Mouse (Mus musculus): Measurements from ENCODE around the gene Lgr6. TPM values are rescaled to one million over a fixed set of nuclear protein-coding genes. Genes with fewer than 3 reads are reported as not detected.

Lgr6 gene
- total RNA-seq, 2 experiments from 2014 or later = 8.6 to 9.4 TPM

DNA sequence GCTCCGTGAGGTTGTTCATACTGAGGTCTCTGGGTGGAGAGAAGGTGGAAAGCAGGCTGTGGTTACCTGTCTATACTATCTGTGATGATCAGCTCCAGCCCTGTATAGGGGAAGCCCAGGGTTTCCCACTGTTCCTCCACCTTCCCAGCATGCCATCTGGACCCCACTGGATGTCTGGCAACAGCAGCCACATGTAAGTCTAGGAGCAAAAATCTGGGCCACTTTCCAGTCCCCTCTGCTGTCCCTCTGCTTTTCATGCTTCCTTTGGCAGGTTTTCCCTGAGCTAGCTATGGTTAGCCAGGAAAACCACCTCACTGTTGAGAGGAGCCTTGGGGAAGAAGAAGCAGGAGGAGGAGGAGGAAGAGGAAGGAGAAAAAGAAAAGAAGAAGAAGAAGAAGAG, 29.8 kb downstream of the Lgr6 start:
- no peak for DNase-seq

DNA sequence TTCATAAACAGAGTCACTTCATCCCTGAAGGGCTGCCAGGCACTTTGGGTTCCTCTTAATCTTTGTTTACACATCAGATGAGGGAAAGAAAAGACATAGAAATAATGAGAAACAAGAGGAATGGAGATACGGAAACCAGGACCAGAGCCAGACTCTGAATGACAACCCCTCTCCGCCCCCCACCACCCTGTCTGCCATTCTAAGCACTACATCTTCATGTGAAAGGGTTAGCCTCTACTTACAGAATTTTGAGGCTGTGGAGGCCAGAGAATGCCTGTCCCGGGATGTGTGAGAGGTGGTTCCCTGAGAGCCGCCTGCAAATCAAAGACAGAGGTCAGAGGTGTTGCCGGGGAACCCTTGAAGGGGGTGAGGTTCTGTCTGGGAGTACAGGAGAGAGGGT, 32.4 kb downstream of the Lgr6 start:
- DNase-seq = no peak

DNA sequence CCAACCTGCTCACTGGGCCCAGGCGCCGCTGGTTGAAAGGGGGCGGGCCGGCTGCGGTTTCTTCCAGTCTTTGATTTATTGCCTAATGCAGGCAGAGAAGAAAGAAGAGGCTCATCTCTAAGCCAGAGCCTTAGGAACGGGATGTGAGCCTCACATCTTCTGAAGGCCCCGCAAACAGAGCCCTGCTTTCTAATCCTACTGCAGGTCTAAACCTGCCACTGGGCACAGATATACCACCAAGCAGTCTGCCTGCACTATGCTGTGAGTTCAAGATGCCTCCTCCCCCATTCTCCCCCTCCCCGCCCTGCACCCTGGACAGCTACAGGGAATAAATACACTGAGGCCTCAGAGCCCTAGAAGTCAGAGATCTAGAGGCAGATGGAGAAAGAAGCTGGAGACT, 35.2 kb downstream of the Lgr6 start:
- DNase-seq = no peak

DNA sequence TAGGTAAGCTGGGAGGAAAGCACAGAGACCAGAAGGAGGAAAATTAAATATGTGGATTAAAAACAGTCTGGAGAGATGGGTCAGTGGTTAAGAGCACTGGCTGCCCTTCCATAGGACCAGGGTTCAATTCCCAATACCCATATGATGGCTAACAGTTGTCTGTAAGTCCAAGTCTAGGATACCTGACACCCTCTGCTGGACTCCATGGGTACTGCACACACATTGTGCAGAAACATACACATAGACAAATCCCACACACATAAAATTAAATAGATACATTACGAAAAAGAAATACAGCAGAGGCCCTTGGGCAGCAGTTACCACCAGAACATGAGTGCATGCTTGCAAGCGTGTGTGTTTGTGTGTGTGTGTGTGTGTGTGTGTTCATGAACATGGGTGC, 40.6 kb downstream of the Lgr6 start:
- no peak for DNase-seq

DNA sequence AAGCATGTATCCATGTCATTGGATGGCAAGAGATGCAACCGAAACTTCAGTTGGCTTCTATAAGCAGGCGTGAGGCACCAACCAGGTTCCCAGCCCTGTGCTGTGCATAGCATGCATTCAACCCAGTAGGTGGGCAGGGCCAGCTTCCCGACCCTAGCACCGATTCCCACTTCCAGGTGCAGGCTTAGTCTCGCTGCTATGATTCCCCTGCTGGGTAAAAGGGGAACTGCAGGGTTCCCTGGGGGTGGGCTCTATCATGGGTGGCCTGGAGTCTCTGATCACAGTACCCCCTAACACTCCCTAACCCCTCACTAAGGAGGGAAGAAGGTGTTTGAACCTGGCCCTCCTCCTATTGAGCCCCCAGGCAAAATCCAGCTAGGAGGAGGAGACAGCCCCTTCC, 42.1 kb downstream of the Lgr6 start:
- no peak for DNase-seq

DNA sequence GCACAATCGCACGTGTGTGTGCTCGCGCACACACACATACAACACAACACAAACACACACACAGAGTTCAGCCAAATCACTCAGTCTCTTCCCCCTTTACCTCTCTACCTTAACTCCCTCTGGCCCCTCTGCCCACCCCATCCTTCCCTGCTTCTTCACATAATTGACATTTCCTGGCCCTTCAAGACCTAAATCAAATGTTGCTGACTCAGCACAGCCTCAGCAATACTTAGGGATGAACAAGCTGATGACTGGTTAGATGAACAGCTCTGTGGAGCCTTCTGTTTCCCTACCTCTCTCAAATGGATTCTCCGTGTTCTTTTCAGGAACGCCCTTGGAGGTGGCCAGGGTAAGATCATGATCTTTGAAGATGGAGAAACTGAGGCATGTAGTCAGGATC, 43.8 kb downstream of the Lgr6 start:
- no peak for DNase-seq

DNA sequence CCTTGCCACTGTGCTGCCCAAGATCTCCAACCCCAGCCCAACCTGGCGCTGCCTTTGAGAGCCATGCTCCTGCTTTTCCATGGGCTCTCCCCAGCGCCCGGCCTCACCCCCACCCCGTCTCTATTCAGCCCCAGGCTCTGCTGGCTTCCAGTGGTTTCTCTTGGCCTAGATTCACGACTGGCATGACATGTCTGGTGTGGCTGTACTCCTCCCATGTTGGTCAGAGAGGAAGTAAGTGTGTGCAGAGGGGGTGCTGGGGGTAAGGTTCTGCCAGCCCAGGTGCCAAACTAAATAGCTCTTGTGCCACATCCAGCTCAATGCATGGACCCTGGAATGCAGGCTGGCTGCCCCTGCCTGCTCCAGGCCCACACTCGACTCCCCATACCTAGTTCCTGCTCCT, 44.9 kb downstream of the Lgr6 start:
- no peak for DNase-seq

DNA sequence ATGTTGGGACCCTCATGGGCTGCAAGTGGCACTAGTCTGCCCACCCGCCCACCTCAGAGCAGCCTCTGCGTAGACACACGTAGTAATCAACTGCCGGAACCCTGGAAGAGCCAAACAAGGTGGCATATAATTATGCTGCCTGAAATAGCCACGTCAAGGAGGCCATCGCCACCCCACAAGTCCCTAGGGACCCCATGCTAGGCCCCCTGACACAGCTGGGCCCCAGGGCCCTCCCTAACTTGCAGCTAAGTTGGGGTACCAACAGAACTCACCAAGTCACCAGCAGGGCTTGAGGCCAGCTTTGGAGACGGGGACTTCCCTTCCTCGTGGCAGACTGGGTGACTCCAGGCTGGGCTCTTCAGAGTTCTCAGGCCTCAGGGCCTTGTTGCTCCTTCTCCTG, 48.2 kb downstream of the Lgr6 start:
- DNase-seq = no peak

DNA sequence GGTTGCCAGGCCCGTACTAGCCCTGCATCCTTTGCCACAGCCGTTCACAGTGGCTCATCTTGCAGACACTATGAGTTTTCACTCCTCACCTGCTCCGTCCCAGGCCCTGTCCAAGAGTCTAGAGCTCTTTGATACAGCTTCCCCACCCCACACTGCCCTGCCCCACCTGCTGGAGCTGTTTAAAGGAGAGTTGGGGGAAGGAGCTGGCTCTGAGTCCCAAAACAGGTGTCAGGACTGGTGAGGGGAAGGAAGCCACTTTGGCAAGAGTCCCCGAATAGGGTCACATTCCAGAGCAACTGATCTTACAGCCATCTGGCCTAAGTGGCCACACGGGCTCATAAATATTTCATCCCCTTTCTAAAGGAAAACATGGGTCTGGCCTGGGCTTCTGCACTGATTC, 51.0 kb downstream of the Lgr6 start:
- DNase-seq = no peak

DNA sequence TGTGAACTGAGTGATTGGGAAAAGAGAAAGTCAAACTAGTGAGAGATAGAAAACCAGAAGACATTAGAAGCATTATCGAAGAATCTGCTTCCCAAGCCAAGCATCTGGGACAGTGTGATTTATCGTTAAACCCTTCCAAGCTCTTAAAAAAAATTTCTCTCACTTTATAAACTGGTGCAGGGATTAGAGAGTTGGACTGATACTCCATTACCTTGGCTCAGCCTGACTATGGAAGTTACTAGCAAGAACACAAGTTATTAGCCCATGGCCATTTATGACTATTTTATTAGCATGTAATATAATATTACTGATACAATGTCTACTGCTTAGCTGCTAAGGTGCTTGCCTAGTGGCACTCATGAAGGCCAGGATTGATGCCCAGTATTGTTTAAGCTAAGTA, 60.6 kb downstream of the Lgr6 start:
- DNase-seq = no peak

DNA sequence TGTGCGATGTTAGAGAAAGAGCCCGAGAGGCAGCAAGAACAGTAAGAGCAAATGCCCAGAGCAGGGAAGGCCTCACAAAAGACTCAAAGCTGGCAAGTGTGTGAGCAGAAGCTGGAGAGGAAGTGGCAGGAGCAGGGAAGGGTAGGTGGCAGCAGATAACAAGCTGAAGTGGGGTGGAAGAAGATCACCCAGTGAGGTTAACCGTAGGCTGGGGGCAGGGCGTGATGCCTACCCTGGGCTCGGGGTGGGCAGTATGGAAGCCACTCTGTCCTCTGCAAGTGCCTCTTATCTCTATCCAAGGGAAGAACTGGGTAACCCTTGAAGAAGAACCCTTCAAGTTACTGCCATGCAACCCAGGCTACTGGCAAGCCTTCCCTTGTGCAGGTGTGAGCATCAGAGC, 68.8 kb downstream of the Lgr6 start:
- DNase-seq = no peak

DNA sequence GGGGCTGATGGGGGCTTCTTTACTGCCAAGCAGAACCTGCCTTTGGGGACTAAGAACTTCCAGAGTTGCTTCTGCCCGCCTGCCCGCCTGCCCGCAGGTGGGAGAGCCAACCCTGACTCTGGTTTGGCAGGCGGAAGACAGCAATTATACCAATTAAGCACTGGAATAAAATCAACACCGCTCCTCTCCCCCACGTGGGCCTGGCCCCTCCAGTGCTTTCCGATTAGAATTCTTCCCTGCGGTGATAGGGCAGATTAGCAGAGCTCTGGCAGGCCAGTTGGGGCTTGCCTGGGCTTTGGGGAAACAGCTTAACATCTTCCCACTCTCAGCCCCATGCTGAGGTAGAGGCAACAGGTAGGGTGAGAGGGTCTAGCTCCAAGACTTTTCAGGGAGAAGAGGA, 72.4 kb downstream of the Lgr6 start:
- no peak for DNase-seq

DNA sequence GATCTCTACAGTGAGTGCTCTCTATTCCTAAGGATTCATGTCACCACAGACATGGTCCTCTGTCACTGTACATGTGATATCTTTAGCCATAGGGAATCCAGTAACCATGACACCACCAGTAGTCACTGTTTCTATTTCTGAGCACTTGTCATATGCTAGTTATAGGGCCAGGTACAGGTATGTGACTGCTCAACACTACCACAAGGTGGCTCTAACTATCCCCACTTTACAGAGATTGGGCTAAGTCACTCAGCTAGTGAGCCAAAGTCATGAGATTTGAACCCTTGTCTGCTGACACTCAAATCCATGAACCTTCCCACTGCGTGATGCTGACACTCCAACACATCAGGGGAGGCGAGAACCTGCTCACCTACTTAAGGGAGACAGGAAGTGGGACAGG, 75.0 kb downstream of the Lgr6 start:
- DNase-seq = no peak

DNA sequence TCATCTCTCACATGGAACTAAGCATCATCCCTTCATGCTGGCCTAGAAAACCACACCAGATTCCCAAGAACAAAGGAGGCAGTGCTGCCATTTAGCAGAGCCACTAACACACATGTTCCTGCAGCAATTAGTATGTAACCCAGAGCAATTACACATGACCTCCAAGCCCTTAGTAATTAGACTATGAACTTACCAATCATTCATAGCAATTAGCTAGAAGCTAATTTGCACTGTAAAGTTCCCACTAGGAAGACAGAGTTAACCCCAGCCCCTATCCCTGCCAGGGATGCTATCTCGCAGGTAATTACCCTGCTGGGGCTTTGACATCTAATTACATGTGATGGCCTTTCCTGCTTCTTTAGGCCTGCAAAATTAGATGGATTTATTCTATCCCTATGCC, 78.8 kb downstream of the Lgr6 start:
- no peak for DNase-seq

DNA sequence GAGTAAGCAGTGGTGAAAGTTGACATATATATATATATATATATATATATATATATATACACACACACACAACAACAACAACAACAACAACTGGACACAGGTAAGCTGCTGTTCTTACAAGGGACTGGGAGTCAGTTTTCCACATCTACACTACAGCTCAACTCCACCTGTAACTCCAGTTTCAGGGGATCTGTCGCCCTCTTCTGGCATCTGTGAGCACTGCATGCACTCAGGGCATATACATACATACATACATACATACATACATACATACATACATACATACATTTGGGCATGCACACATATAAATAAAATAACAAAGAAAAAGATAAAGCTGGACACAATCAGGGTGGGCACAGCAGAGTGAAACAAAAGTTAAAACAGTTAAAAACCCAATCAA, 81.5 kb downstream of the Lgr6 start:
- no peak for DNase-seq

DNA sequence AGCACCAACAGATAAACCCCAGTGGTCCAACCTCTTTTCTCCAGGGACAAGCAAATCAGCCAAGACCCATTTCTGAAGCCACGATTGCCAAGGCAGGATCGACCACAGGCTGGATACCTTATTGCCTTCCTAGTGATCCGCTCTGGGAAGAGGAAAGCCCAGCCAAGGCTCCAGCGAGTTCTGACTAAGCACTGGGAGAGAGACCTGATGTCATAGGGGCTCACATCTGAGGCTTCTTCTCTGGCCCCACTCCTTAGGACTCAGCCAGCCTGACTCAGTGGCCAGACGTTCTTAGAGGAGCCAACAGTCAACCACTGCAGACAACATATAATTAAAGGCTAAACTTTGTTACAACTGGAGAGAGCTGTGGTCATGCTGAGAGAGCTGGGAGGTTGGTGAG, 83.1 kb downstream of the Lgr6 start:
- DNase-seq = no peak

DNA sequence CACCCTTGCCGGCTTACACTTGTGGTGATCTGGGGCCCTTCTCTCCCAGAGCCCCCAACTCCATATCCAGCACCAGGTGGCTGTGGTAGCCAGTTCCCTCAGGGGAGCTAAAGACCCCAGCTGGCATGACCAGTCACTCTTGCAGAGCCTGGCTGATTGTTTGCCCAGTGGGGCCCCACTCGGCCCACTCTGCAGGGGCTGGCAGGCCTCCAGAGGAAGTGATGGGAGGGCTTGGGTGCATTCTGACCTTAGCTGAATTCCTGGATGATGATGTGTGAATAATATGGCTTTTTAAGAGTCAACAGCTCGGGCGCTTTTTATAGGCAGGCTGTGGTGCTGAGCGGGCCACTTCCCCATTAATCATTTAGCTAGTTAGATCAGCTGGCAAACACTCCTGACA, 84.1 kb downstream of the Lgr6 start:
- peak; percentile 69 for DNase-seq

DNA sequence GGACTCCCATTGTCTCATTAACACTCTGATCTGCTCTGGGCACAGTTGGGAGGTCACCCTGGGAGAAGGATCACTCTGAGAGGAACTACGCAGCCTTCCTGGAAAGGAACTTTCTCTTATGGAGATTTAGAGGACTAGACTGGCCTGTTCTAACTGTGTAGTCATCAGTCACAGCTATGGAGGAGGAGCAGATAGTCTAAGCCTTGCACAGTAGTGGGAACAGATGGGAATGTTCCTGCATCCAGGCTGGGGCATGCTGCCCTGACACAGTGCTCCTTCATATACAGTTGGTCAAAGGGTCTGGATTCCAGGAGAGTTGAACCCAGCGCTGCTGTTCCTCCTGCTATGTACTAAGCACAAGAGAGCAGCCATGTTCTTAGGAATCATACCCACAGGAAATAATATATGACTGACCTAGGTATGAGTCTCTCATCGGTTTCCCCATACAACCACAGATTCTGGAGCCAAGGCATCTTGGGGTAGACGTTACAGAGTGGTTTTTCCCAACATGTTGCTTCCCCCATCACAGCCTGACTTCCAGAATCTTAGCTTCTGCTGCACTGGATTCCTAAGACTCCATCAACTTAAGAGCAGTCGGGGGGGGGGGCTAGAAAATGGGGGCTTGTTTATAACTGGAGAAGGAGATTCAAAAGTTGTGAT, 84.7 kb downstream of the Lgr6 start:
- no peak for DNase-seq

DNA sequence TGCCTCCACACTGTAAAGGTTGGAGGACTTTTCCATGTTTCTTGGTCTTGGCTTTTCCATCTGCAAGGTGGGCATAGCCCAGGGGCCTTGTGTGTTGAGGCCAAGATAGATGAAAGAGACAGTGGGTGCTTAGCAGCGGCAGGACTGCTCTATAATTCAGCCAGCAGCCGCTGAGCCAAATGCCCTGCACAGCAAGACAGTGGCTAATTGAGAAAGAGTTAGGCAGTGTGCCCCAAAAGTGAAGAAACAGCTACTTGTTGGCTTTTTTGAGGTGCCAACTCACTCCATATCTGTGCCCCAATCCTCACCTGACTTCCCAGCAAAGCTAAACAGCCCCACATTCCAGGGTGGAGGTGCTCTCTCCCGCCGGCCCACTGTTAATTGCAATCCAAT, 85.3 kb downstream of the Lgr6 start:
- DNase-seq = no peak

DNA sequence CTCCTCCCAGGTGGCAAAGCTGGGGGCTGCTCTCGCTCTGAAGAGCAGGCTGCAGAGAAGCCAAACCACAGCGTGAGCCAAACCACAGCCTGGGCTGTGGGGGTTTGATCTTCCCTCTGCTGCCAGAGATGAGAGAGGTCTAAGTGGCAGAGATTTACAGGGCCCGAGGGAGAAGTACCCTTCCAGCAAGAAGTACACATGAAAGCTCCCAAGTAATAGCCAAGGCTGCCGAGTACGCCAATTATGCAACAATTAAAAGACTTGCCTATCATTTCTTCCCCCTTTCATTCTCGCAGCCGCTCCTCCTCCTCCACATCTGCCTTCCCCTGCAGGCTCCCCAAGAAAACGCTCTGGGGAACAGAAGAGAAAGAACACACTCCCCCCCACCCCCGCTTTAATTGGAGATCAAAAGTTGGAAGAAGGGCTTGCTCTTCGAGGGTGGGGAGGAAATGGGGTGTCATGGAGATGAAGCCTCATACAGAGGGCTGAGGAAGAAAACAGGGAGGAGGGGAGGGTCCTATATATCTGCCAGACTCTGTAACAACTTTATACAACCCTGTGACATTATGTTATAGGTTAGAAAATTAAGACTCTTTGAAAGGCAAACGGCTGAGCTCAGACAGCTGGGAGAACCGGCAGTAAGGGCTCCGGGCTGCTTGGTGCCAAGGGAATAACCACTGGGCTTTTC, 85.8 kb downstream of the Lgr6 start:
- no peak for DNase-seq

DNA sequence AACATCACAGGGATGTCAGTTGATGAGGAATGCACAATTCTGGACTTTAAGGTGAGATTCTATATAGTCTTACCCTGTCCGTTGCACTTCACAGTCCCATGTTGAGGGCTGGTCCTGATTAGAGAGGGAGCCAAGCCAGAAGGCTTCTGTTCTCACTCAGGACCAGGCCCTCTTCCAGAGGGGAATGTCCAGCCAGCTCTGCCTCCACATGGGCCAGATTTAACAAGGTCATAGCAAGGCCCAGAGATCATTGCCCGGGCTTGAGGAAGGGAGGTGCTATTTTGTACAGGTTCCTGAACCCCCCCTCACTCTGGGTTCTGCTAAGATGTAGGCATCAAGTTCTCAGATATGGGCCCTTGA, 87.4 kb downstream of the Lgr6 start:
- peak; percentile 41 for DNase-seq

DNA sequence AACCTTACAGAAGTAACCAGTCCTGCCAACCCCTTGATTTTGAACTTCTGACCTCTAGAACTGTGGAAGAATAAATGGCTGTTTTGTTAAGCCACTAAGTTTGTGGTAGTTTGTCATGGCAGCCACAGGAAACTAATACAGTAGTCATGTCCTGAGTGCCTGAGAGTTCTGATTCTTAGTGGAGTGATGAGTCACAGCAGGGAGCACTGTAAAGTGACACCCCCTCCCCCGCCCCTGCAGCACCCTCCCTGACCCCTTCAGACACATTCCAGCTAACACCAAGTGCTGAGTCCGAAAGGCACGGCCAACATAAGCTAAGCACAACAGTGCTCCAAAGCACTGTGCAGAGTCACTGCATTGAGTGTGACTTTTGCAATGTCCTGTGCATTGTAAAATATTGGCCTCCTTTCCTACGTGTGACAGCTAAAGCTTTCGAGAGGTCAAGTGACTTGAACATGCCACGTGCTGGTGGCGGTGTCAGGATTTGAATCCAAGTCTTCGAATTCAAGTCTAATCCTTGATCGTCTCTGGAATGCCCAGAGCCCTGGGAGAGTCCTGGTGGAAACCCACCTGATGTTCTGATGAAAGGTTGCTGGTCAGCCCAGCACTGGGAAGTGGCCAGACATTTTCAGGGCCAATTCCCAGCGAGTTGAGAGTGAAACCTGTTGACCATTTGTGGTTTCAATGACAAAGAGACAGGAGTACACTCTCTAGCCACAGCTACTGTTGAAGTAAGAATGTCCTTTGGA, 88.0 kb downstream of the Lgr6 start:
- DNase-seq = no peak

DNA sequence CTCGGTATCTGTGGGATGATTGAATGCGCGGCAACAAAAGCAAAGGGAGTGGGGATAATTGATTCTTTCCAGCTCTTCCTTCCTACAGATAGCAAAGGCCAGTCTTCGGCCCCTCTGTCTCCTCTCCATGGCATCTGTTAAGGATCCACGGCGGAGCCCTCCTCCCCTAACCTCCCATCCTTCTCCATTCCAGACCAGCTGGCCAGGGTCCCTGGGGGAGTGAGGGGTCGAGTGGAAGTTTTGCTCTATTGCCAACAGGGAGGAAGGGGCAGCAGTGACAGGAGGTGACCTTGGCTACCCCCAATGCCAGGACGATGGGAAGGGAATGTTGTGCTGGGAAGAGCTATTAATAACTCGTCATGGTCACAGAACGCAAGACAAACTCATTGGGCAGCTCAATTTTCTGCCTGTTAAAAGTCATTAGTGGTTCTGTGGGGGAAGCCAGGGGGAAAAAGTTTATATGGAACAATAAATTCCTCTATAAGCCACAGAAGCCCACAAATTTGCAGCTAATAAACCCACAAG, 90.1 kb downstream of the Lgr6 start:
- DNase-seq = peak; percentile 30

DNA sequence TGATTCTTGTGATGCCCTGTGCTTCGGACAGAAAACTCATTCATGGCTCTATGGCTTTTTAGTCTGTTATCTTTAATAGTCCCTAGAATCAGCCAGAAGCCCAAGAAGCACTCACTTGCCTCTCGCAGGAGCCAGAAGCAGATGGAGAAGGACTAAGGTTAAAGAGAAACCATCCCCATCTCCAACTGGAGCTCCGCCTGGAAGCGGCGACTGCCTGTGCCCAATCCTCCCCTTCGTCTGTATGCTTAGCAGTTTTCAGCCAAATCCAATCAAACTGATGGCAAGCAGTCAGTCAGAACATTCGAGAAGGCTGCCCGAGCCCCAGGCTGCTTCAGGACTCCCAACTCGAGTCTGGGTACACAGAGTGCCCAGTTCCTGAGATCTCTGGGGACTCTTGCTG, 92.6 kb downstream of the Lgr6 start:
- no peak for DNase-seq
